Mouse (Mus musculus): ENCODE measurements at regions not wholly inside any gene's neighbourhood (a gene's known extent, or its start where the extent isn't known, plus 50 kb on each side); places are given as distances from the start of the nearest gene placed in this dataset.

DNA sequence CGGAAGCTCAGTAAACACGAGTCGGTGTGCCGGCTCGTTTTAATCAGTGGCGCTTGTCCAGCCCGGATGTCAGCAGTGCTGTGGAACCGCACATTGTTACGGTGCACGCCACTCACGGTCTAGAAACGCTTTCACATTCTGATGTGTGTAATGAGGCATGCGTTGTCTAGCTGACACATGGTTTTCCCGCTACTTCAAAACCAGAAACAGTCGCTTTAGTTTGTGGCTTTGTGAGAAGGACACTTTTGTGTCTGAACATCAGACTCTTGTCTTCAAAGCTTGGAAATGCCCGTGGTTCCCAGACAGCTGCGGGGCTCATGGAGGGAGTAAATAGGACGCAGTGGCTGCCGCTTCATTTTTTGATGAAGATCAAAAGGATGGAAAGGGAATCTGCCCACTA, 77.0 kb upstream of the Lgr5 start:
- Histone ChIP-seq H3K9ac (no peak overlapping the region), H3K4me3 (peak overlapping the region; percentile 18), H3K9me3 (no peaks in the 10 kb centered on the region), H3K36me3 (no peaks in the 10 kb centered on the region), H3K4me1 (replicated peaks) (0 out of 2 replicates have a peak, but pooled peaks cover 6% of the 10 kb centered on the region), H3K27ac (replicated peaks) (no peak overlapping the region), H3K4me2 (peak overlapping the region; percentile 51), H3K27me3 (no peaks in the 10 kb centered on the region)
- no peak; the same call in 1 of the 2 replicates for ATAC-seq (ENCODE audit: low read depth)
- WGBS, result 48% methylated on average over 19 of the region's 19 CpGs

DNA sequence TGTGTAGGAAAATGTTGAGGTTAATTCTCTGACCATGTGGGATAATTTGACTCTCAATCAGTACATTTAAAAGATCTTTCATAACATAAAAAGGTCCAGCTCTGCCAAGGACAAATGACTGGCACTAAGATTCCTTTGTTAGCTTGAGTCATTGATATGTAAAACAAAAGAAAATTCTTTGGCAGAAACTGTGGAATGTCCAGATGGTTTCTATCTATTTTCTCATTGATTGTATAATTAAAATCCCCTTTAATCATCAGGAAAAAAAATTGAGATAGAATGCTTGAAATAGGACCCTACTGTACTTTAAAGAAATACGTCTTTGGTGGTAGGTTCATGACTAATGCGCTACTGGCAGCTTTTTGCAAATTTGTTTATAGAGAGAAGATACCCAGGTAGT, 89.1 kb upstream of the Lgr5 start:
- Histone ChIP-seq H3K4me2 (no peak overlapping the region), H3K4me3 (no peak overlapping the region), H3K27ac (replicated peaks) (no peak overlapping the region), H3K9me3 (no peaks in the 10 kb centered on the region), H3K9ac (no peak overlapping the region), H3K27me3 (no peaks in the 10 kb centered on the region), H3K36me3 (no peaks in the 10 kb centered on the region), H3K4me1 (replicated peaks) (no peaks in the 10 kb centered on the region)
- ATAC-seq (ENCODE audit: low read depth), result no peak
- 92% methylated on average over 2 of the region's 2 CpGs for WGBS

DNA sequence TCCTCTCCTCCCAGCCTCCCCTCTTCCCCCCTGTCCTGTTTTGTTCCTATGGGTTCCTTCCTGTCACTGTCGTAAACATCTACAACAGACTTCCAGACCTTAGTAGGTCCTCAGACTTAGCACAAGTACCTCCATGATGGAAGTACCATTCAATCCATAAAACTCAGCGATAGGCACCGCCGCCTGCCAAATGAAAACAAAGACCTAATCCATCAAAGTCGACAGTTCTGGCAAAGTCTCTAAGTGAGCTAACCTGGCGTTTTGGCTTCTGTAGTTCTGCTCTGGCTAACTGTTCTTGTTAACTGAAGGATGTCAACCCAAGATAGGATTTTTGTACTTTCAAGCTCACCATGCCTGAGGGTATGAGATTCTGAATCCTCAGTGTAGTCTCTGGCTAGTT, 93.5 kb upstream of the Lgr5 start:
- WGBS, result 67% methylated on average over 6 of the region's 6 CpGs
- H3K4me3 ChIP-seq, result no peak overlapping the region
- H3K9me3 ChIP-seq, result no peaks in the 10 kb centered on the region
- no peak overlapping the region for H3K4me2 ChIP-seq
- no peak overlapping the region for H3K27ac ChIP-seq (replicated peaks)
- H3K4me1 ChIP-seq (replicated peaks), result no peaks in the 10 kb centered on the region
- H3K27me3 ChIP-seq, result no peaks in the 10 kb centered on the region
- no peaks in the 10 kb centered on the region for H3K36me3 ChIP-seq
- ATAC-seq (ENCODE audit: low read depth), result no peak
- no peak overlapping the region for H3K9ac ChIP-seq

DNA sequence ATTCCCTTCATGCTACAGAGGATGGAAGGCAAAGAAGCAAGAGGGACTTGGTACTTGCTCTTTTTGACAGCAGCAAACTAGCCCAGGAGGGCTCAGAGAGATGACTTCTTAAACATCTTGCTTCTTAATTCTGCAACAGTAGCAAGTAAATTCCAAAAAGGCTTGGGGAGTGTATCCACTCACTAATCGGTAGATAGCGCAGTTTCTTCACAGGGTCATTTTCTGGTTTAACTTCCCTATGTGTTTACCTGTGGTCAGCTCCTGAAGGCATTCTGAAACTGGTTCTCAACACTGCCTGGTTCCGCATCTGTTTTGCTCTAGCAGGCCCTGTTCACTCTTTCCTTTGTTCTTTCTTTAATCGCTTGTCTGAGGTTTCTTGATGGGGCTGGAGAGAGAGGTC, 104.4 kb upstream of the Lgr5 start:
- no peak overlapping the region for H3K9ac ChIP-seq
- H3K4me1 ChIP-seq (replicated peaks), result no peaks in the 10 kb centered on the region
- H3K9me3 ChIP-seq, result no peaks in the 10 kb centered on the region
- no peaks in the 10 kb centered on the region for H3K27me3 ChIP-seq
- no peak overlapping the region for H3K27ac ChIP-seq (replicated peaks)
- no peak overlapping the region for H3K4me3 ChIP-seq
- 98% methylated on average over 4 of the region's 4 CpGs for WGBS
- ATAC-seq (ENCODE audit: low read depth), result no peak
- H3K36me3 ChIP-seq, result no peaks in the 10 kb centered on the region
- H3K4me2 ChIP-seq, result no peak overlapping the region

DNA sequence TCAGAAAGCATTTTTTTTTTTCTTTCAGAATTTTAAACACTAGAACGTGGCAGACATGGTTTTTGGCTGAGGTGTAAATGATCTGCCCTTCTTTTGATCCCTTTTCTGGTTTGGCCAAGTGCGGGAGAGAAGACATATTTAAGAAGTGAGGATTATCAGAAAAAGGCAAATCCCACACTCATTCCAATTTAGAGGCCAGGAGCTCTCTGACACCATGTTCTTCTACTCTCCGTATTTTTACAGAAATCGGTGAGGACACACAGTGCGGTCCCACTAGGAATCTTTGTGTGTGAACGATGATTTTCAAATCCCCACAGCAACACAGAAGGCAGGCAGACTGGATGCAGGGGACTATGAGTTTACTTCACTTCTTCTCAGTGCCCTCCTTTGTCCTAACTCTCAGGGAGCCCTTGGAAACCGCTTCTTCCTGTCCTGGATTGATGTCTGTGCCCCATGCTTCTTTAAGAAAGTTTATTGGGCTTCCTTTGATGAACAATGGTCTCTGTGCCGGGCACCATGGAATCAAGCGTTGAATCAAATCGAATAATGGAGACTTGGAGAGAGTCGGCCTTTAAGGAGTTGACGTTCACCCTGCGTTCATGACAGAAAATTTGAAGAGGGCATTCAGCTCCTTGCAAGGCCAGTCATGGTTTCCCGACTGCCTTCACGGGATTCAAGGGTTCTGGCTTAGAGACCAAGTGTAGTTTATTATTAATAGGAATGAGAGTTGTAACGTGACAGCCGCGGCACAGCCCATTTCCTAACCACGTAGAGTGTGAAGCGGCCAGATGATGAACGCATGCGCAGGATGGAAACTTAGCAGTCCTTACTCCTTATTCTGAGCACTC, 106.6 kb upstream of the Lgr5 start:
- Histone ChIP-seq H3K9ac (no peak overlapping the region), H3K9me3 (no peaks in the 10 kb centered on the region), H3K4me2 (no peak overlapping the region), H3K27me3 (no peaks in the 10 kb centered on the region), H3K36me3 (no peaks in the 10 kb centered on the region), H3K4me1 (replicated peaks) (no peaks in the 10 kb centered on the region), H3K4me3 (no peak overlapping the region), H3K27ac (replicated peaks) (no peak overlapping the region)
- no peak for ATAC-seq (ENCODE audit: low read depth)
- 62% methylated on average over 22 of the region's 22 CpGs for WGBS

DNA sequence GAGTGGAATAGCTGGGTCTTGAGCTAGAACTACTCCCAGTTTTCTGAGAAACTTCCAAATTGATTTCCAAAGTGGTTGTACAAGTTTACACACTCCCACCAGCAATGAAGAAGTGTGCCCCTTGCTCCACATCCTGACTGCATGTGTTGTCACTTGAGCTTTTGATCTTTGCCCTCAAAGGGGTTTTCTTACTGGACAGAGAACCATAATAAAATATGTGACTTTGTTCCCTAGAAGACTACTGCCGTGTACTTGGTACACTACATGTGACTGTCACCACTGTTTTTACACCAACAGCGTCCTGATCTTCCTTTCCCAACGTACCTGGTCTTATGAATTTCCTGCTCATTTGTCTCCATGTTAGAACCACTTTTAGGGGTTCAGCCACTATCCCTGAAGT, 114.3 kb upstream of the Tspan8 start:
- no peaks in the 10 kb centered on the region for H3K9me3 ChIP-seq
- H3K36me3 ChIP-seq, result no peaks in the 10 kb centered on the region
- no peak overlapping the region for H3K27ac ChIP-seq (replicated peaks)
- H3K4me2 ChIP-seq, result no peak overlapping the region
- no peak for ATAC-seq (ENCODE audit: low read depth)
- H3K9ac ChIP-seq, result no peak overlapping the region
- no peaks in the 10 kb centered on the region for H3K4me1 ChIP-seq (replicated peaks)
- H3K4me3 ChIP-seq, result no peak overlapping the region
- 87% methylated on average over 3 of the region's 3 CpGs for WGBS
- no peaks in the 10 kb centered on the region for H3K27me3 ChIP-seq

DNA sequence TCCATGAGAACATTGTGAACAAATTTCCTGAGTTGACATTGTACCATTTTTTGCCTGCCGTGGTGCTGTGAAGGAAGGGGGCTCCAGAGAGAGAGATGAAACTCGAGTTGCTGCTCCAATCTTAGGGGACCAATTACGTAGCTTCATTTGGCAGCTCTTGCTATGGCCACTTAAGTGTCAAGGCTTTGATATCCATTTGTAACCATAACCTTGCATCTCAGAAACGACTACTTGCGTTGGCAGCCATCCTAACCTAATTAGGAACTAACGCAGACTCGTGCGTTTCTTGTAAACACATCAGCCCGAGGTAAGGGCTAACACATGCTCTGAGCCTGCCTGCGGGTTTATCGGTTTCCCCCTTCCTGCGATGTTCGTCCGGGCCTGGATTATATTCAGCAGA, 108.0 kb upstream of the Tspan8 start:
- no peak overlapping the region for H3K4me2 ChIP-seq
- no peaks in the 10 kb centered on the region for H3K36me3 ChIP-seq
- no peaks in the 10 kb centered on the region for H3K27me3 ChIP-seq
- no peak overlapping the region for H3K27ac ChIP-seq (replicated peaks)
- WGBS, result 74% methylated on average over 14 of the region's 14 CpGs
- no peaks in the 10 kb centered on the region for H3K4me1 ChIP-seq (replicated peaks)
- no peak; the same call in 1 of the 2 replicates for ATAC-seq (ENCODE audit: low read depth)
- H3K4me3 ChIP-seq, result no peak overlapping the region
- H3K9ac ChIP-seq, result no peak overlapping the region
- H3K9me3 ChIP-seq, result no peaks in the 10 kb centered on the region

DNA sequence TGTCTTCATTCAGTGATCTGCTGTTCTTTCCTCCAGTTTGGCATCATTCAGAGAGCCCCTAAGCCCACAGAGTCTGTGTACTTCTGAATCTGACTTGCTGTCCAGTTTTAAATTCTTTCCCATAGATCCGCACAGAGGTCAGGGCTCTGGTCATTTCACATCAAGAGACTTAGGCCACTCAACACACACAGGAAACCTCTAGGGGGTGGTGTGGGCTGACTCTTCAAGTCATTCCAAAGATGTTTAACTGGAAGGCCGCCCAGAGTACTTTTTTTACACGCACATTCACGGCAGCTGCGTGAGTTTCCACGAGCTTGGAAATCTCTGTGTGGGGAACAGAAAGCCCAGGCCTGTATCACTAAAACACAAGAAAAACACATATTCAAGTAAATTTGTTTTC, 102.7 kb upstream of the Tspan8 start:
- ATAC-seq (ENCODE audit: low read depth), result no peak
- 64% methylated on average over 6 of the region's 6 CpGs for WGBS
- peaks cover 7% of the 10 kb centered on the region for H3K4me1 ChIP-seq (replicated peaks)
- H3K27ac ChIP-seq (replicated peaks), result no peak overlapping the region
- H3K4me2 ChIP-seq, result no peak overlapping the region
- no peak overlapping the region for H3K4me3 ChIP-seq
- no peaks in the 10 kb centered on the region for H3K27me3 ChIP-seq
- no peaks in the 10 kb centered on the region for H3K36me3 ChIP-seq
- no peaks in the 10 kb centered on the region for H3K9me3 ChIP-seq
- H3K9ac ChIP-seq, result no peak overlapping the region

DNA sequence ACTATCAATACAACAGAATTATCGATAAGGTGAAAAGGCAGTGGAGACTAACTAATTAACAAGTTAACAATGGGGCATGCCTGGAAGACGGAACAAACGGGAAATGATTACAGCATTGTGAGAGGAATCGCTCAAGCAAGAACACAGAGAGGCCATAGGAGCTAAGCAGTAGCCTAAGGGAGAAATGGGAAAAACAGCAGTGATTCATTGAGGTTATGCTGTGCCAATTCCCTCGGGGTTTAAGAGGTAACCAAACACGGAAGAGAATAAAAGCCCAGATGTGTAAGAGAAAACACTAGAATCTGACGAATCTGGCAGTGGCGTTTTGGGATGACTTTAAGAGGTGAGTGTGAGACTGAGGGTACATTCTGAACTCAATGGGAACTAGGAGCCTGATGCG, 100.5 kb upstream of the Tspan8 start:
- H3K4me2 ChIP-seq, result no peak overlapping the region
- ATAC-seq (ENCODE audit: low read depth), result no peak
- H3K27ac ChIP-seq (replicated peaks), result no peak overlapping the region
- peaks cover 7% of the 10 kb centered on the region for H3K4me1 ChIP-seq (replicated peaks)
- H3K9ac ChIP-seq, result no peak overlapping the region
- 48% methylated on average over 9 of the region's 9 CpGs for WGBS
- no peaks in the 10 kb centered on the region for H3K9me3 ChIP-seq
- no peaks in the 10 kb centered on the region for H3K27me3 ChIP-seq
- H3K4me3 ChIP-seq, result no peak overlapping the region
- H3K36me3 ChIP-seq, result no peaks in the 10 kb centered on the region

DNA sequence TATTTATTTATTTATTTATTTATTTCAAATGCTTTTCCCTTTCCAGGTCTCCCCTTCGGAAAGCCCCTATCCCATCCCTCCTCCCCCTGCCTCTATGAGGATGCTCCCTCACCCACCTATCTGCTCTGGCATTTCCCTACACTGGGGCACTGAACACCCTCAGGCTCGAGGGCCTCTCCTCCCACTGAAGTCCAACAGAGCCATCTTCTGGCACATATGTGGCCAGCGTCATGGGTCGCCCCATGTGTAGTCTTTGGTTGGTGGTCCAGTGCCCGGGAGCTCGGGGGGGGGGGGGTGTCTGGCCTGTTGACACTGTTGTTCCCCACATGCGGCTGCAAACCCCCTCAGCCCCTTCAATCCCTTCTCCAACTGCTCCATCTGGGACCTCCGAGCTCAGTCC, 99.6 kb upstream of the Tspan8 start:
- no peaks in the 10 kb centered on the region for H3K9me3 ChIP-seq
- WGBS, result 95% methylated on average over 8 of the region's 8 CpGs
- H3K36me3 ChIP-seq, result no peaks in the 10 kb centered on the region
- no peaks in the 10 kb centered on the region for H3K27me3 ChIP-seq
- no peak overlapping the region for H3K27ac ChIP-seq (replicated peaks)
- H3K4me3 ChIP-seq, result no peak overlapping the region
- no peak overlapping the region for H3K4me2 ChIP-seq
- ATAC-seq (ENCODE audit: low read depth), result no peak
- H3K9ac ChIP-seq, result no peak overlapping the region
- peaks cover 7% of the 10 kb centered on the region for H3K4me1 ChIP-seq (replicated peaks)

DNA sequence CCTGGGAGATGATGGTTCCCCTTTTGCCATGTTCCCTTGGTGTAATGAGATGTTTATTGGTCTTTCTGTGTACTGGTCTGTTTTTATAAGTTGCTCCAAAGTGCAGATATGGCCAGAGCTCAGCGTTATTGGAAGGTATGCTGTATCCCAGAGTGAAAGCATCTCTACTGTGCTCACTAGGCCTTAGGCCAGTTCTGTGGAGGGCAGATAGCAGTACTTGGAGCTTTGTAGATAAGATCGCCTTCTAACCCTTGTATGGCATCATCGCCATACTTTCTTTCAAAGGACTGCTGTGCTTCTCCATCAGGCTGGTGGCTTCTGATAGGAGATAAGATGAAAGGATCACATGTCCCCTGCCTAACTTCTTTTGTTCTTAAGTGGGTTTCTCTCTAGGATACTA, 94.0 kb upstream of the Tspan8 start:
- no peak overlapping the region for H3K27ac ChIP-seq (replicated peaks)
- no peak overlapping the region for H3K4me3 ChIP-seq
- ATAC-seq (ENCODE audit: low read depth), result no peak
- H3K4me1 ChIP-seq (replicated peaks), result no peaks in the 10 kb centered on the region
- no peak overlapping the region for H3K9ac ChIP-seq
- 90% methylated on average over 3 of the region's 3 CpGs for WGBS
- H3K27me3 ChIP-seq, result no peaks in the 10 kb centered on the region
- H3K36me3 ChIP-seq, result no peaks in the 10 kb centered on the region
- H3K4me2 ChIP-seq, result no peak overlapping the region
- H3K9me3 ChIP-seq, result no peaks in the 10 kb centered on the region

DNA sequence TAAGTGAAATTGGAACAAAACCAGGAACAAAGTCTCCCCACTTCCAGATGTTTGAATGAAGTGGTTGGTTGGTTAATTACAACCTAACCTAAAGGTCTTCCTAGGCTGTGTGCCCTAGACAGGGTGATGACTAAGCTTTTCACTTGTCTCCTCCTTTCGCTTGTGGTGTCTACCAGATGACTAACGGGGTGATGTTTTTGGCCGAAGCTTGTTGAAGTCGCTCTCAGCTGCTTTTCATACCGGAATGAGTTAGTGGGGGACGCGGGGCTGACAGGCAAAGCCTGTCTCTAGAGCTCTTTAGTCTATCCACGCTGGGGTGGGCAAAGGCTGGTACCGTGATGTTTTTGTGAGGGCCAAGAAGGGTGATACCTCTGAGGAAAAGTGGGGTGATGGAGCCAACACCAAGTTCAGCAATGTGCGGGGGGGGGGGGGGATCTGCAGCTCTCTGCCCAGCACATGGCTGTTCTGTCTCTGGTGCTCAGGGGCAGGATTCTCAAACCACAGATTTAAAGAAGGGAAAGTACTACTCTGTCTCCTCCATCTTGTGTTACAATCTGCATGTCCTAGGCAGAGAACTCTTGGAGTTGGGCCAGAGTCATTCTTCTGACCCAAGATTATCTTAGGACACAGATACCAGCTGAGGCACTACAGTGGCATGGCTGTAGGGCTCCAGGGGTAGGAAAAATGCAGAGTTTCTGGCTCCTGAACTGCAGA, 73.8 kb upstream of the Tspan8 start:
- H3K9ac ChIP-seq, result no peak overlapping the region
- H3K4me3 ChIP-seq, result no peak overlapping the region
- no peak overlapping the region for H3K27ac ChIP-seq (replicated peaks)
- no peak for ATAC-seq (ENCODE audit: low read depth)
- WGBS, result 90% methylated on average over 10 of the region's 10 CpGs
- no peaks in the 10 kb centered on the region for H3K36me3 ChIP-seq
- peaks cover 6% of the 10 kb centered on the region for H3K9me3 ChIP-seq
- no peak overlapping the region for H3K4me2 ChIP-seq
- no peaks in the 10 kb centered on the region for H3K27me3 ChIP-seq
- no peaks in the 10 kb centered on the region for H3K4me1 ChIP-seq (replicated peaks)
